Mouse (Mus musculus): ENCODE data around the gene Gm3854.

Gm3854 gene

GRCm38 (mm10) chr7:6384011-6384410 lies 40.5 kb downstream of the Gm3854 start:
- no peak for DNase-seq (ENCODE audit: inconsistent age in 2 of 2, low spot score in 1 of 2)

GRCm38 (mm10) chr7:6386995-6387394 lies 43.4 kb downstream of the Gm3854 start:
- no peak for DNase-seq (ENCODE audit: inconsistent age in 2 of 2, low spot score in 1 of 2)

- no peak for DNase-seq (ENCODE audit: inconsistent age in 2 of 2, low spot score in 1 of 2)
These were observed 45.4 kb downstream of the Gm3854 start for GRCm38 (mm10) chr7:6388971-6389370.

GRCm38 (mm10) chr7:6389449-6389848 lies 45.9 kb downstream of the Gm3854 start:
- no peak for DNase-seq (ENCODE audit: inconsistent age in 2 of 2, low spot score in 1 of 2)

GRCm38 (mm10) chr7:6397996-6398975 lies 54.7 kb downstream of the Gm3854 start, which contains the start of gene Smim17:
Smim17 (plus strand) TSS chr7:6398715.
- peak; percentile 62 to 87 for DNase-seq (ENCODE audit: inconsistent age in 2 of 2, low spot score in 1 of 2)
